Mouse (Mus musculus) induced T-regulatory cell, adult 2 months (primary cell): ENCODE data around the gene Disc1.
A peak's percentile ranks its signal among the peaks of the same experiment; 100 is the strongest.

Experiments
- DNase-seq: peaks from one replicate; pipeline ENCODE4 v3.0.0-alpha.2; 2012; ENCODE audit warnings: low read depth

Disc1 gene

GRCm38 (mm10) chr8:125053505-125054435, at the start of gene Disc1:
Disc1 (plus strand) TSS chr8:125054195.
- peak; percentile 39 for DNase-seq

GRCm38 (mm10) chr8:125012695-125013627, 41.0 kb upstream of the Disc1 start, which contains the start of gene Tsnax:
Tsnax (plus strand) TSS chr8:125012997.
- DNase-seq = peak; percentile 87

- DNase-seq = no peak
These were observed 29.9 kb upstream of the Disc1 start for GRCm38 (mm10) chr8:125024085-125024484.

DNA sequence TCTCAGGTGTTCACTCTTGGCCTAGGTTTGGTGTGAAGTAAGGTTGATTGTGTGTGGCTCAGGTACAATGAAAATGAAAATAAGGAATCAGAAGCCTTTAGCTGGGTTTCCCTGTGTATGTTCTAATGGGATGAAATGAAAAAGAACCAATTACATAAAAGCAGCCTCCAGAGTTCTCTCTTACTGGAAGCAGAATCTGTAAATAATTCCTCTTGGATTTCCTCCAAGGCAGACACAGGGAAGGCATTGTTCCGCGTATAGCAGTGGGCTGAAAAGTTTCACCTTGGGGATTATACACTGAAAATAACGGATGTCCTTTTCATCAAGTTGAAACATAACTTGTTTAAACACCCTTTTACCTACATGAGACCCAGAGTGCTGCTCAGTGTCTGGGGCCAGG, 26.8 kb upstream of the Disc1 start:
- DNase-seq = no peak

DNA sequence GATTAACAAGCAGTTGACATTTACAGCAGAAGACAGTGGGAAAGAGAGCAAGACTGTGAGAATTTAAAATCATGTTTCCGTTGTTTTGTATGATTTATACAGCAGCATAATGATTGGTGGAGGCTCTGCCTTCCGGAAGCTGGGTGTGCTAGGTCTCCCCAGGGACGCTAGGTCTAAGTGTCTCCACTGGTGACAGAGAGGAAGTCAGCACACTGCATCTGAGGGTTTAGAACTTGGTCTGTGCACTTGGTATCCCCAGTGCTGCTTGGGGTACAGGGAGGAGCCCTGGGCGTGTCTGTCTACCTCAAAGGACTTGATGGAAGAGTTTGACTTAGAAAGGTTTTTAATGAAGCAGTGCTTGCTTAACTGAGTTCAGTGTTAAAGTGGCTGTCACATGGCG, 25.2 kb upstream of the Disc1 start:
- DNase-seq = no peak

DNA sequence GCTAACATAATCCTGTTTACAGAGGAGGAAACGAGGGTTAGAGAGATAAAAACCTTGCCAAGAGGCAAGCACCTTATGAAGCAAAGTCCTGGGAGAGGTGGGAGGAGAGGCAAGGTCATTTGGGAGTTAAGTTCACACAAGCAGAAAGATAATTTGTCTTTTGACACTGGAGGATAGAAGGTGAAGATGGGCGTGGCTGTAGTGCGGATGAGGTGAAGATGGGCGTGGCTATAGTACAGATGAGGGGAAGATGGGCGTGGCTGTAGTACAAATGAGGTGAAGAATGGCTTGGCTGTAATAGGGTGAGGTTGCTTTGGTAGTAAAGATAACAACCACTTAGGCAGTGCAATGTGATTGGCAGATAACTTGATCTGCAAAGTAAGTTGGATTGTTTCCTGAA, 22.7 kb upstream of the Disc1 start:
- DNase-seq = peak; percentile 25

- DNase-seq = peak; percentile 72
These were observed 19.3 kb upstream of the Disc1 start for GRCm38 (mm10) chr8:125034669-125035068.

DNA sequence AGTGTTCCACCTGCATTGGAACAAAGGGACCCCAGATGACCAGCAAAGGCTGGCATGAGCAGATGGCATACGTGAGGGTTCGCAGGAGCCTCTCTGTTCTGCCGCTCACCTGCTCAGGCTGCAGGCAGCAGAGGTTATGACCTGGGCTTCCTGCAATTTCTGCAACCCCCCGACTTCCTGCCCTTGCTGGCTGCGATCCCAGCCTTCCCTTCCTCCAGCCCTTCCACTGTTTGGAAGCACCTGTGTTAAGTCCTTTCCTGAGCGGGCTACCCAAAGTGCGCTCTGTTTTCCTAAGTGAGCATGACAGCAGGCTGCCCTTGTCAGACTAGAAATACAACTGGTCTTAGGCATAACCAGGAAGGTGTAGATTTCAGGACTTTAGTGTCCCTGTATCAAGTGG, 16.9 kb upstream of the Disc1 start:
- DNase-seq = no peak

DNA sequence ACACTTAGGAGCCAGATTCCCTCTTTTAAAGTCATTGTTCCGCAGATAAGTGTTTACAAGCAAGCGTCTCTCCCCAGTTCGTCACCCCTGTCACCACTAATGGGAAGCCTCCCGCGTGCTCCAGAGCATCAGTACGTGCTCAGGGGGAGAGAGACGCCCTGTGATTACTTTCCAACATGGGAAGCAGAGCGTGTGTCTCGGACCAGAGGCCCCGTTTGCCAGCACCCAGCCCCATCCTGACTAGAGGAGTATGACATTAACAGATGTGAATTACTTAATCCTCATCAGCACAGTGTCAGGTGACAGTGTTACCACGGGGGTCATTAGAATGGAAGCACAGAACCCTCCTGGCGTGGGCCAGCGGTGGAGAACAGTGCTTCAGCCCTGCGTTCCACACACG, 15.3 kb upstream of the Disc1 start:
- no peak for DNase-seq

- no peak for DNase-seq
These were observed 13.2 kb upstream of the Disc1 start for GRCm38 (mm10) chr8:125040587-125041375.

- DNase-seq = no peak
These were observed 12.5 kb upstream of the Disc1 start for GRCm38 (mm10) chr8:125041496-125041895.

GRCm38 (mm10) chr8:125043394-125043793, 10.6 kb upstream of the Disc1 start:
- no peak for DNase-seq

DNA sequence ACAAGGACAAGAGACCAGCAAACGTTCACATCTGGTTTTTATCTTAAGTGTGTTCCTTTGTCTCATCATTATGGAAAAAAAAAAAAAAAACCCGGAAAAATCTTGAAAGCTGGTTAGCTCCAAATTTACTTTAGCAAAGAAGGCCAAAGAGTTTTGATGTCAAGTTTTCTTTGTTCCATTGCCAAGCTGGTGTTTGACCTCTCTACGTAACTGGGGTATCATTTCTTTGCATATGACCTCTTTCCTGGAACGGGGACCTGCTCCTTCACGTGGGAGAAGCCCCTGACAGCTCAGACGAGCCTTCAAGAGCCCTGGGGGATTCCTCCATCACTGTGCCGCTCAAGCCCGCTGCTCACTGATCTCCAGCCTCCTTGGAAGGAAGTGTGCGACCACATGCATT, 10.1 kb upstream of the Disc1 start:
- no peak for DNase-seq

DNA sequence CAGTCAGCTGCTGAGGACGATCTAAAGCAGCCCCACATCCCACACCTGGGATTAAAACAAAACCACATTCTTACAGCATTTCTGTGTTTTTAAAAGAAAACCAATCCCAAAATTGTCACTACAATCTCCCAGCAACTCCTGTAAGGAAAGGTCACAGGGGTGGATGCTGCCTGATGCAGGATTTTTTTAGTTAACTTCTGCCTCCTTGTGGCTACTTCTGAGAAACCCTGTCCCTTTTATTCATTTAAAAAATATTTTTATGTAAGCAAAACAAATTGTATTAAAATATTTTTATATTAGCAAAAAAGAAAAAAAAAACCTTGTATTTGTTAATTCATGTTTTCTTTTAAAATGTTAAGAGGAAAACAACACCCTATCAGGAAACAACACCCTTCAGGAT, 8.2 kb upstream of the Disc1 start:
- DNase-seq = no peak

GRCm38 (mm10) chr8:125049051-125049750, 4.8 kb upstream of the Disc1 start:
- DNase-seq = no peak

GRCm38 (mm10) chr8:125049826-125050225, 4.2 kb upstream of the Disc1 start:
- no peak for DNase-seq

- DNase-seq = peak; percentile 84
These were observed 2.0 kb upstream of the Disc1 start for GRCm38 (mm10) chr8:125052026-125052425.

GRCm38 (mm10) chr8:125054436-125054810, 428 bp downstream of the Disc1 start:
- DNase-seq = peak; percentile 75

DNA sequence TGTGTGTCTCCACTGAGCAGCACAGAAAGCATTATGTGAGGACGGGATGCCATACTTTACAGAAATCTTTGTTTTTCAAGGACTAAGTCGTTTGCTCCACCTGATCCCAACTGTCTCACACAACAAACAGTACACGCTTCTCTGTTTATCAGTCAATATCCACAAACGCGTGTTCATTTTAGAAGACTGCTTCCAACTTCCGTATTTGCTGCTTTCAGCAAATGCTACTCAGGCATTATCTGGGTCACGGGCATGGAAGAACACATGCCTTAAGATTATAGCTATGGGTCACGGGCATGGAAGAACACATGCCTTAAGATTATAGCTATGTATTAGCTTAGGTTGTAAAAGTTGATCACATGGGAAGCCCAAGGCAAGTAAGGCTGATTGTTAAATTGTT, 6.9 kb downstream of the Disc1 start:
- no peak for DNase-seq

DNA sequence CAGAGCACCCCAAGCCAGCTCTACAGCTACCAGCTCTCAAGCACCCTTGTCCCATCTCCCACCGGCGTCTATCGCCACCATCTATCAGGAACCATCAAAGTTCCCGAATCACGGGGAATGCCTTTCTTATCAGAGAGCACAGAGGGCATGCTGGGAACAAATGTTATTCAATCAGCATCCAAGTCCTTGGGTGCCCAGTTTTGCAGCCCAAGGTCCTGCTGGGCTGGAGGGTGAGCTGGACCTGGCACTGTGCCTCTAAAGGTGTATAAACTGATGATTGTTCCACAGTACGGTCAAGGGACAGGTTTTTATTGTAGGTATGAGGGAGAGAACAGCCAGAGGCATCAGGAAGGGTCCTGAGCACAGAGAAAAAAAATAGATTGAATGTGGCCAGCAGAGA, 11.6 kb downstream of the Disc1 start:
- DNase-seq = no peak

- DNase-seq = peak; percentile 91
These were observed 13.1 kb downstream of the Disc1 start for GRCm38 (mm10) chr8:125066913-125067595.
